Mouse (Mus musculus): ENCODE results near the gene Defb26. TPM values are rescaled to one million over a fixed set of nuclear protein-coding genes. Genes with fewer than 3 reads are reported as not detected.
A peak's percentile ranks its signal among the peaks of the same experiment; 100 is the strongest.

Gene Defb26
- not detected in 2 replicates for polyA plus RNA-seq (2011; ENCODE audit: insufficient read length, low read depth, missing spikeins)

DNA sequence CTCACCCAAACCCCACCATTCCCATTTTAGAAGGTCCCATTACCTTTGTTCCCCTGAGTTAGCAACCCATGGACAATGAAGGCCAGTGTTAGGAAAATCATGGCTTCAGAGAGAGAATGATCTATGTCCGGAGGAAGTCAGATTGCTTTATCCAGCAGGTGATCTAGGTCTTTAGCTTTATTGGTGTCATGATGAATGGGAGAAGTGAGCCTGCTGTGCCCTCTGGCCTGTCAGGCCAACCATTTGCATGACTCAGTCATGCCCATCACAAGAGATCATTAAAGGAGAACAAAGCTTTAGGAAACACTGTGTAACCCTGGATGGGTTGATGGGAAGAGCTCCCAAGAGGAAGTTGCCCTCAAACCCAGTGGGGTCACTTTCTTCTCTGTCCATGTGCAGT is at the start of gene Defb26:
Gene Defb26, minus strand, starts transcription at position 101 of the 400 bp plus-strand sequence.
- TF ChIP-seq POLR2A (IDR thresholded peaks at IDR 0.05; ENCODE audit: low read depth, low read length): no peak
- TF ChIP-seq CTCF (IDR thresholded peaks at IDR 0.05; ENCODE audit: borderline replicate concordance, insufficient read depth, low read length): no peak

DNA sequence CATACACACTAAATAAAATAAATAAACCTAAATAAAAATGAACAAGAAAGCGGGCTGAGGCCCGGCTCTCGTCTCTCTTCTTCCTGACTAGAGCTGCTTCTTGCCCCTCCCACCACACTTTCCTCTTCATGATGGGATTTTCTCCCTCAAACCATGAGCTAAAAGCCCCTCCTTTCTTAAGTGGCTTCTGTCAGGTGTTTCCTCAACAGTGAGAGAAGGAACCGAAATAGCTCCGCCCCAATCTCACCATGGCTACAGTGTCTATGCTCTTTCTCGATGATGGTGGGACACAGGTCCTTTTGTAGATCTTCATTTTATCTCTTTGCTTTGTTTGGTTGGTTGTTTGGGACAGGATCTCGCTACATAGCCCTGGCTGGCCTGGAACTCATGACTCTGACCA is 45.2 kb upstream of the Defb26 start:
- TF ChIP-seq POLR2A (IDR thresholded peaks at IDR 0.05; ENCODE audit: low read depth, low read length) (no peak), CTCF (IDR thresholded peaks at IDR 0.05; ENCODE audit: borderline replicate concordance, insufficient read depth, low read length) (no peak)
- Histone ChIP-seq H3K27ac (ENCODE audit: insufficient read depth, low read length) (no peak overlapping the region), H3K4me1 (ENCODE audit: control insufficient read depth, insufficient read depth, low read length) (peaks cover 5% of the 10 kb centered on the region; the same call in 1 of the 2 replicates), H3K4me3 (ENCODE audit: insufficient read depth, low read length) (no peak overlapping the region)

More for the DNA sequence above, at the start of gene Defb26:
- Histone ChIP-seq H3K4me3 (ENCODE audit: insufficient read depth, low read length) (no peak within 1 kb of the TSS), H3K4me1 (ENCODE audit: control insufficient read depth, insufficient read depth, low read length) (no peaks in the 10 kb centered on the region), H3K27ac (ENCODE audit: insufficient read depth, low read length) (no peak within 1 kb of the TSS)

- H3K4me1 ChIP-seq (ENCODE audit: control insufficient read depth, insufficient read depth, low read length): peaks cover 5% of the 10 kb centered on the region; the same call in 1 of the 2 replicates
- H3K4me3 ChIP-seq (ENCODE audit: insufficient read depth, low read length): no peak overlapping the region
- TF ChIP-seq CTCF (IDR thresholded peaks at IDR 0.05; ENCODE audit: borderline replicate concordance, insufficient read depth, low read length) (peak; percentile 62), POLR2A (IDR thresholded peaks at IDR 0.05; ENCODE audit: low read depth, low read length) (no peak)
- H3K27ac ChIP-seq (ENCODE audit: insufficient read depth, low read length): no peak overlapping the region
Observed at GRCm38 (mm10) chr2:152553774-152554423, 42.4 kb upstream of the Defb26 start.

- Histone ChIP-seq H3K4me3 (ENCODE audit: insufficient read depth, low read length) (no peak overlapping the region), H3K27ac (ENCODE audit: insufficient read depth, low read length) (no peak overlapping the region), H3K4me1 (ENCODE audit: control insufficient read depth, insufficient read depth, low read length) (no peaks in the 10 kb centered on the region)
- TF ChIP-seq CTCF (IDR thresholded peaks at IDR 0.05; ENCODE audit: borderline replicate concordance, insufficient read depth, low read length) (no peak), POLR2A (IDR thresholded peaks at IDR 0.05; ENCODE audit: low read depth, low read length) (no peak)
Observed at GRCm38 (mm10) chr2:152548124-152548523, 36.6 kb upstream of the Defb26 start.

- no peak overlapping the region for H3K4me3 ChIP-seq (ENCODE audit: insufficient read depth, low read length)
- H3K27ac ChIP-seq (ENCODE audit: insufficient read depth, low read length): no peak overlapping the region
- no peaks in the 10 kb centered on the region for H3K4me1 ChIP-seq (ENCODE audit: control insufficient read depth, insufficient read depth, low read length)
- no peak for TF ChIP-seq POLR2A (IDR thresholded peaks at IDR 0.05; ENCODE audit: low read depth, low read length)
- peak; percentile 34; the same call in 1 of the 2 replicates for TF ChIP-seq CTCF (IDR thresholded peaks at IDR 0.05; ENCODE audit: borderline replicate concordance, insufficient read depth, low read length)
Observed at GRCm38 (mm10) chr2:152544691-152545090, 33.2 kb upstream of the Defb26 start.

GRCm38 (mm10) chr2:152543478-152543877 is 32.0 kb upstream of the Defb26 start:
- TF ChIP-seq POLR2A (IDR thresholded peaks at IDR 0.05; ENCODE audit: low read depth, low read length) (no peak), CTCF (IDR thresholded peaks at IDR 0.05; ENCODE audit: borderline replicate concordance, insufficient read depth, low read length) (no peak)

GRCm38 (mm10) chr2:152542897-152543296 is 31.4 kb upstream of the Defb26 start:
- Histone ChIP-seq H3K4me1 (ENCODE audit: control insufficient read depth, insufficient read depth, low read length) (no peaks in the 10 kb centered on the region), H3K27ac (ENCODE audit: insufficient read depth, low read length) (no peak overlapping the region), H3K4me3 (ENCODE audit: insufficient read depth, low read length) (no peak overlapping the region)
- TF ChIP-seq POLR2A (IDR thresholded peaks at IDR 0.05; ENCODE audit: low read depth, low read length): no peak
- no peak for TF ChIP-seq CTCF (IDR thresholded peaks at IDR 0.05; ENCODE audit: borderline replicate concordance, insufficient read depth, low read length)

More at GRCm38 (mm10) chr2:152543478-152543877, 32.0 kb upstream of the Defb26 start:
- Histone ChIP-seq H3K4me3 (ENCODE audit: insufficient read depth, low read length) (no peak overlapping the region), H3K4me1 (ENCODE audit: control insufficient read depth, insufficient read depth, low read length) (no peaks in the 10 kb centered on the region), H3K27ac (ENCODE audit: insufficient read depth, low read length) (no peak overlapping the region)

DNA sequence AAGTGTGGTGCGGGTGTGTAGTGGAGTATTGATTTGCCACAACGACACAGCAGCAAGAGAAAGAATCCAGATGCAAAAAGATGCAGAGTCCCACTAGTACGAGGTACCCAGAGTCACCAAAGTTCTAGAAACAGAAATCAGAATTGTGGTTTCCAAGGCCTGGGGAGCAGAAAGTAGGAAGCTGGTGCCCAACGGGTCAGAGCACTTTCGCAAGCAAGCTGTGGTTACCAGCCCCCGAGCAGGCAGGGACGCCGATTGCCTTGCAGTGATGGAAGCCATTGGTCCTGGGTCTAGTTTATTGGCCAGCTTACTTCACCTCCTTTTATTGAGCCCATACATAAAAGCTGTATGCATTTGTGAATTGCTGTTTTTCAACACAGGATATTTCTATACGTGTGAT is 30.5 kb upstream of the Defb26 start:
- Histone ChIP-seq H3K4me3 (ENCODE audit: insufficient read depth, low read length) (no peak overlapping the region), H3K27ac (ENCODE audit: insufficient read depth, low read length) (no peak overlapping the region), H3K4me1 (ENCODE audit: control insufficient read depth, insufficient read depth, low read length) (no peaks in the 10 kb centered on the region)
- no peak for TF ChIP-seq POLR2A (IDR thresholded peaks at IDR 0.05; ENCODE audit: low read depth, low read length)
- no peak for TF ChIP-seq CTCF (IDR thresholded peaks at IDR 0.05; ENCODE audit: borderline replicate concordance, insufficient read depth, low read length)

GRCm38 (mm10) chr2:152539944-152540710 is 28.6 kb upstream of the Defb26 start, which contains the start of gene Defb29:
TSS of gene Defb29 (minus strand) at chr2:152540098.
- TF ChIP-seq POLR2A (IDR thresholded peaks at IDR 0.05; ENCODE audit: low read depth, low read length): no peak
- TF ChIP-seq CTCF (IDR thresholded peaks at IDR 0.05; ENCODE audit: borderline replicate concordance, insufficient read depth, low read length): no peak
- Histone ChIP-seq H3K27ac (ENCODE audit: insufficient read depth, low read length) (no peak within 1 kb of the TSS), H3K4me1 (ENCODE audit: control insufficient read depth, insufficient read depth, low read length) (no peaks in the 10 kb centered on the region), H3K4me3 (ENCODE audit: insufficient read depth, low read length) (no peak within 1 kb of the TSS)

DNA sequence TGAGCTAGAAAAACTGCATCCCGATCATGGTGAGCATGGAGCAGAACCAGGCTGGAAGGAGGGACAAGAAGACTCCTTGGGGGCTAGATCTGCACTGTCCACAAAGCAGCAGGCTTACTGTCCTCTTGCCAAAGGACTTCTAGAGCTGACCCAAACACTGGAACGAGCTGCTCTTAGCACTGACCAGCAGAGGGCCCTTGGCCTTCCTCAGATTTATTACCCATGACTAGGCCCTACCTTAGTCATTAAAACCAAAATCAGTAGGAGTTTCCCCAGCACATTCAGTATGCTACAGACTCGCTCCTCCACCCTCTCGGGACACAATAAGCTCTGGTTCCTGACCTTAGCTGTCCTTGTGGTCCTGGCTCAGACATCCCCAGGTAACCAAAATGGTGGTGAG is 6.5 kb upstream of the Defb26 start, which contains the start of gene Defb28:
Gene Defb28, plus strand, starts transcription at position 275 of the 400 bp plus-strand sequence.
- H3K4me3 ChIP-seq (ENCODE audit: insufficient read depth, low read length): no peak within 1 kb of the TSS
- no peak within 1 kb of the TSS for H3K27ac ChIP-seq (ENCODE audit: insufficient read depth, low read length)
- H3K4me1 ChIP-seq (ENCODE audit: control insufficient read depth, insufficient read depth, low read length): no peaks in the 10 kb centered on the region
- TF ChIP-seq CTCF (IDR thresholded peaks at IDR 0.05; ENCODE audit: borderline replicate concordance, insufficient read depth, low read length) (no peak), POLR2A (IDR thresholded peaks at IDR 0.05; ENCODE audit: low read depth, low read length) (no peak)

All from embryonic fibroblast, embryonic 13.5 days (primary cell).